29 mouse cellular contexts compared by ENCODE assay signal in genomic region chr9:111817461-111817860, GRCm38 (mm10).
DNase-seq lines count a peak whose midpoint lies in the region; ATAC-seq and TF ChIP-seq lines count a peak whose summit lies in the region.
"Had no signal": no experiment of that assay in that cellular context is flagged by ENCODE, and none has a peak within 500 bp of the region (broad histone marks: within the 10 kb centered on the region; RNA-seq: fewer than 3 reads in every experiment).

No protein-coding gene starts in this region.

- TF ChIP-seq EP300 in liver, postnatal 0 days (IDR thresholded peaks at IDR 0.05; ENCODE audit: low read depth): no peak

- WGBS in intestine, postnatal 0 days: 69% methylated on average over 4 of the region's 4 CpGs
- 63% methylated on average over 4 of the region's 4 CpGs for WGBS in intestine, embryonic 15.5 days
- WGBS in liver, postnatal 0 days (ENCODE audit: insufficient replicate concordance): 54% methylated on average over 4 of the region's 4 CpGs
- WGBS in liver, embryonic 12.5 days (ENCODE audit: insufficient replicate concordance): 62% methylated on average over 4 of the region's 4 CpGs

- no peak for DNase-seq in liver, postnatal 0 days
- DNase-seq in ES-CJ7 (ENCODE audit: low read depth, low spot score) (peak; percentile 47), ZHBTc4 (ENCODE audit: low read depth, low spot score) (peak; percentile 59)
- DNase-seq in ovary, adult 18-20 months (ENCODE audit: low spot score): no peak
- DNase-seq: adrenal gland, adult 2 months; adrenal gland, postnatal 36 days; B cell, adult 2 months; cerebellum, adult 18-20 months; gastrocnemius, postnatal 36 days; heart, adult 2 months; heart, postnatal 10 days; kidney, adult 9 months; kidney, postnatal 14 days; left cerebral cortex, postnatal 4 days; lung, postnatal 4 days; right cerebral cortex, adult 18-20 months had no signal

- no peaks in the 10 kb centered on the region for H3K4me1 ChIP-seq in intestine, postnatal 0 days (replicated peaks; ENCODE audit: control insufficient read depth, insufficient read depth, low read length)
- no peaks in the 10 kb centered on the region for H3K4me1 ChIP-seq in intestine, embryonic 15.5 days (replicated peaks)
- no peaks in the 10 kb centered on the region for H3K4me1 ChIP-seq in liver, postnatal 0 days (ENCODE audit: insufficient read depth)
- H3K4me1 ChIP-seq in liver, embryonic 12.5 days: no peaks in the 10 kb centered on the region
- H3K4me1 ChIP-seq: embryonic facial prominence, embryonic 13.5 days; heart, embryonic 13.5 days; hindbrain, embryonic 15.5 days; liver, embryonic 15.5 days; lung, embryonic 15.5 days; megakaryocyte, embryonic 14.5 days; midbrain, embryonic 13.5 days had no signal

- peak; percentile 48 for TF ChIP-seq CTCF in intestine, postnatal 0 days (IDR thresholded peaks at IDR 0.05; ENCODE audit: low read depth)
- TF ChIP-seq CTCF in liver, postnatal 0 days (IDR thresholded peaks at IDR 0.05; ENCODE audit: low read depth): peak; percentile 35

- no peak for ATAC-seq in intestine, postnatal 0 days
- ATAC-seq in intestine, embryonic 15.5 days: no peak
- no peak for ATAC-seq in liver, postnatal 0 days
- no peak for ATAC-seq in liver, embryonic 12.5 days
- no peak for ATAC-seq in erythroid progenitor cell, adult 5-6 weeks (replicated peaks; ENCODE audit: low FRiP score, poor library complexity, severe bottlenecking)
- ATAC-seq: activated CD4-positive, CD25-positive, alpha-beta regulatory T cell, adult 4 months; inflammation-experienced regulatory T-cells, adult 6 months; midbrain, embryonic 13.5 days had no signal

- no peak overlapping the region for H3K27ac ChIP-seq in intestine, postnatal 0 days (ENCODE audit: low read depth, low read length)
- H3K27ac ChIP-seq in intestine, embryonic 15.5 days: no peak overlapping the region
- H3K27ac ChIP-seq in liver, postnatal 0 days (ENCODE audit: low read depth): no peak overlapping the region
- H3K27ac ChIP-seq in liver, embryonic 12.5 days: no peak overlapping the region
- H3K27ac ChIP-seq: embryonic facial prominence, embryonic 13.5 days; heart, adult 2 months; heart, embryonic 13.5 days; hindbrain, embryonic 15.5 days; liver, embryonic 15.5 days; lung, embryonic 15.5 days; midbrain, embryonic 13.5 days had no signal

- no peaks in the 10 kb centered on the region for H3K36me3 ChIP-seq in intestine, postnatal 0 days (ENCODE audit: control insufficient read depth, insufficient read depth)
- H3K36me3 ChIP-seq in intestine, embryonic 15.5 days: no peaks in the 10 kb centered on the region
- H3K36me3 ChIP-seq in liver, postnatal 0 days (replicated peaks; ENCODE audit: insufficient read depth, low read length): no peaks in the 10 kb centered on the region
- no peaks in the 10 kb centered on the region for H3K36me3 ChIP-seq in liver, embryonic 12.5 days
- H3K36me3 ChIP-seq: embryonic facial prominence, embryonic 13.5 days; heart, embryonic 13.5 days; hindbrain, embryonic 15.5 days; liver, embryonic 15.5 days; lung, embryonic 15.5 days; midbrain, embryonic 13.5 days had no signal

- H3K4me3 ChIP-seq in intestine, postnatal 0 days (ENCODE audit: low read depth, low read length): no peak overlapping the region
- no peak overlapping the region for H3K4me3 ChIP-seq in intestine, embryonic 15.5 days (replicated peaks)
- no peak overlapping the region for H3K4me3 ChIP-seq in liver, postnatal 0 days (ENCODE audit: low read depth, low read length)
- no peak overlapping the region for H3K4me3 ChIP-seq in liver, embryonic 12.5 days
- H3K4me3 ChIP-seq: embryonic facial prominence, embryonic 13.5 days; heart, adult 2 months; heart, embryonic 13.5 days; hindbrain, embryonic 15.5 days; liver, embryonic 15.5 days; lung, embryonic 15.5 days; megakaryocyte, embryonic 14.5 days; midbrain, embryonic 13.5 days had no signal

- no peak overlapping the region for H3K9ac ChIP-seq in intestine, postnatal 0 days (ENCODE audit: low read depth, low read length)
- no peak overlapping the region for H3K9ac ChIP-seq in intestine, embryonic 15.5 days
- no peak overlapping the region for H3K9ac ChIP-seq in liver, postnatal 0 days (replicated peaks)
- no peak overlapping the region for H3K9ac ChIP-seq in liver, embryonic 12.5 days
- H3K9ac ChIP-seq: embryonic facial prominence, embryonic 13.5 days; heart, embryonic 13.5 days; hindbrain, embryonic 15.5 days; liver, embryonic 15.5 days; lung, embryonic 15.5 days; midbrain, embryonic 13.5 days had no signal

- H3K9me3 ChIP-seq in intestine, postnatal 0 days (ENCODE audit: control insufficient read depth): no peaks in the 10 kb centered on the region
- no peaks in the 10 kb centered on the region for H3K9me3 ChIP-seq in intestine, embryonic 15.5 days
- H3K9me3 ChIP-seq in liver, postnatal 0 days (ENCODE audit: low read length): no peaks in the 10 kb centered on the region
- no peaks in the 10 kb centered on the region for H3K9me3 ChIP-seq in liver, embryonic 12.5 days (replicated peaks)
- H3K9me3 ChIP-seq: embryonic facial prominence, embryonic 13.5 days; heart, embryonic 13.5 days; hindbrain, embryonic 15.5 days; liver, embryonic 15.5 days; lung, embryonic 15.5 days; midbrain, embryonic 13.5 days had no signal

- H3K4me2 ChIP-seq in intestine, postnatal 0 days (replicated peaks; ENCODE audit: low read depth): no peak overlapping the region
- no peak overlapping the region for H3K4me2 ChIP-seq in intestine, embryonic 15.5 days (replicated peaks)
- H3K4me2 ChIP-seq in liver, postnatal 0 days (ENCODE audit: low read depth, low read length): no peak overlapping the region
- no peak overlapping the region for H3K4me2 ChIP-seq in liver, embryonic 12.5 days
- H3K4me2 ChIP-seq: embryonic facial prominence, embryonic 13.5 days; heart, embryonic 13.5 days; hindbrain, embryonic 15.5 days; liver, embryonic 15.5 days; lung, embryonic 15.5 days; midbrain, embryonic 13.5 days had no signal

- no peaks in the 10 kb centered on the region for H3K27me3 ChIP-seq in intestine, postnatal 0 days (replicated peaks; ENCODE audit: control insufficient read depth, insufficient read depth, low read length)
- H3K27me3 ChIP-seq in intestine, embryonic 15.5 days (replicated peaks): no peaks in the 10 kb centered on the region
- no peaks in the 10 kb centered on the region for H3K27me3 ChIP-seq in liver, postnatal 0 days (ENCODE audit: insufficient read depth, low read length)
- H3K27me3 ChIP-seq in liver, embryonic 12.5 days (replicated peaks): no peaks in the 10 kb centered on the region
- H3K27me3 ChIP-seq: embryonic facial prominence, embryonic 13.5 days; heart, embryonic 13.5 days; hindbrain, embryonic 15.5 days; liver, embryonic 15.5 days; lung, embryonic 15.5 days; megakaryocyte, embryonic 14.5 days; midbrain, embryonic 13.5 days had no signal

Comparison
In these comparisons a context has a peak if more than half of its experiments do, and no peak if none do; other contexts are left out.
1. DNase-seq: peak in ES-CJ7 (single experiment) and ZHBTc4 (single experiment); none in liver, postnatal 0 days (single experiment) and ovary, adult 18-20 months (single experiment).